Mouse (Mus musculus): Measurements from ENCODE around the gene Olfr283. TPM values are rescaled to one million over a fixed set of nuclear protein-coding genes. Genes with fewer than 3 reads are reported as not detected.
A peak's percentile ranks its signal among the peaks of the same experiment; 100 is the strongest.

The Olfr283 gene
- polyA plus RNA-seq, 1 experiment from 2014 or later, result not detected

DNA sequence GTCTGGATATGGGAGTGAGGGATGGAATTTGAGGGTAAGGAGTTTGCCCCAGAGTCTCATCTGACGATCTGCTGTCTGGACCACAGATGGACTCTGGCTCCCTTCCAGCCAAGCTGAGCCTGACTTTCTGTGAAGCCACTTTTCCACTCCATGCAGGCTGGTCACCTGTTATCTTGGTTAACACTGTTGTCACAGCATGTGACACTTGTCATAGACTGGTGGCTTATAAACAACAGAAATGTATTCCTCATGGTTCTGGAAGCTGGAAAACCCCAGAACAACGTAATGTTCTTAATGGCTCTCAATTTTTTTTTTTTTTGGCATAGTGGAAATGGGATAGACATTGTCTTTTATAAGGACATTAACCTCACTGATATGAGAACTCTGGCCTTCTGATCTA is 28.9 kb upstream of the Olfr283 start:
- Histone ChIP-seq H3K4me1 (ENCODE audit: control insufficient read depth, insufficient read depth, low read length) (no peaks in the 10 kb centered on the region), H3K36me3 (ENCODE audit: control insufficient read depth, insufficient read depth, low read length) (no peaks in the 10 kb centered on the region), H3K9ac (ENCODE audit: low read depth, low read length) (no peak overlapping the region), H3K27ac (ENCODE audit: low read length) (no peak overlapping the region), H3K4me2 (ENCODE audit: low read depth, low read length) (no peak overlapping the region), H3K9me3 (ENCODE audit: control insufficient read depth, low read length) (no peaks in the 10 kb centered on the region), H3K4me3 (ENCODE audit: low read length) (no peak overlapping the region), H3K27me3 (replicated peaks; ENCODE audit: control insufficient read depth, insufficient read depth, low read length) (no peaks in the 10 kb centered on the region)
- 82% methylated on average over 2 of the region's 2 CpGs for WGBS
- ATAC-seq, result no peak

DNA sequence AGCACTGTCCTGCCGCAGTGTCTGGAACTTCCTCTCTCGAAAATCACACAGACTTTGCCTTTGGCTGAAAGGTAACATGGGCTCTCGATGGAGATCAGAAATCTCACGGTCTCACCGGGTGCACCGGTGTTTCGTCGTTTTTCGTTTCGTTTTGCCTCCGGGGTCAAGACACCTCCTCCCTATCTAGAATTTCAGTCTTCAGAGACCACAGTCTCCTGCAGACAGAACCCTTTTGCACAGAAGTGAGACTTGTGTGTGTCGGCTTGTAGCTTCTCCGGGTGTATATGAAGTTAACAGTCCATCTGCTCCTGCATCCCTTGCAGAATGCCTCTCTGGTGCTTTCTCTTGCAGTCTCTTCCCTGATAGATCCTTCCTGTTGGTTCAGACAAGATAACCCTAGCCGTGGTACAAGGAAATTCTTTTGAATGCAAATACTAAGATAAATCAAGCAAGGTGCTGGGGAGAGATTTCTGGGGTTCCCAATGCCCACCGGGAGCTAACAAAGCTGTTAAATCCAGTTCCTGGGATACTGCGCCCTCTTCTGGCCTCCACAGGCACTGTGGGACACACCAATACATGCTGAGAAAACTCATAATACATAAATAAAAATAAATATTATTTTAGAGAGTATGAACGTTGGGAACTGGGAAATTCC is 27.8 kb upstream of the Olfr283 start:
- no peak overlapping the region for H3K4me2 ChIP-seq (ENCODE audit: low read depth, low read length)
- no peak overlapping the region for H3K4me3 ChIP-seq (ENCODE audit: low read length)
- H3K36me3 ChIP-seq (ENCODE audit: control insufficient read depth, insufficient read depth, low read length), result no peaks in the 10 kb centered on the region
- no peak overlapping the region for H3K9ac ChIP-seq (ENCODE audit: low read depth, low read length)
- H3K27me3 ChIP-seq (replicated peaks; ENCODE audit: control insufficient read depth, insufficient read depth, low read length), result no peaks in the 10 kb centered on the region
- no peaks in the 10 kb centered on the region for H3K9me3 ChIP-seq (ENCODE audit: control insufficient read depth, low read length)
- 68% methylated on average over 17 of the region's 17 CpGs for WGBS
- H3K4me1 ChIP-seq (ENCODE audit: control insufficient read depth, insufficient read depth, low read length), result no peaks in the 10 kb centered on the region
- ATAC-seq, result no peak
- no peak overlapping the region for H3K27ac ChIP-seq (ENCODE audit: low read length)

DNA sequence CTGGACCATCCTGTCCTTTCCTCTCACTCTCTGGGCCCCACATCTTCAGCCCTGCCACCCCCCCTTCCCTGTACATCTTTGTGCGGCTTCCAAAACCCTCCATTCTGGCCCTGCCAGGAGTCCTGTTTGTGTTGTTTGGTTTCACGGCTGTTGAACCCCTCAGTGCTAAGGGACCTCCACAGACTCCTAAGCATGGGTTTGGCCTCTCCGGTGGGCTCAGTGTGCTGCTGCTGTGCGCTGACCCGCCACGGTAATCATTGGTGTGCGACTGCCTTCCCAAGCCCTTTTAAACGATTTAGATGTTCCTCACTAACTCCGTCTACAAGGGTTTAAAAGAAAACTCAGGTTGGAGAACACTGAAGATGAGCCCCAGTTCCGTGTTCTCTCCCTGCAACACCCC is 21.6 kb upstream of the Olfr283 start:
- Histone ChIP-seq H3K27ac (ENCODE audit: low read length) (no peak overlapping the region), H3K4me2 (ENCODE audit: low read depth, low read length) (no peak overlapping the region), H3K36me3 (ENCODE audit: control insufficient read depth, insufficient read depth, low read length) (no peaks in the 10 kb centered on the region), H3K9me3 (ENCODE audit: control insufficient read depth, low read length) (no peaks in the 10 kb centered on the region), H3K9ac (ENCODE audit: low read depth, low read length) (no peak overlapping the region), H3K4me3 (ENCODE audit: low read length) (no peak overlapping the region), H3K4me1 (ENCODE audit: control insufficient read depth, insufficient read depth, low read length) (no peaks in the 10 kb centered on the region), H3K27me3 (replicated peaks; ENCODE audit: control insufficient read depth, insufficient read depth, low read length) (no peaks in the 10 kb centered on the region)
- ATAC-seq, result no peak
- 89% methylated on average over 10 of the region's 10 CpGs for WGBS

DNA sequence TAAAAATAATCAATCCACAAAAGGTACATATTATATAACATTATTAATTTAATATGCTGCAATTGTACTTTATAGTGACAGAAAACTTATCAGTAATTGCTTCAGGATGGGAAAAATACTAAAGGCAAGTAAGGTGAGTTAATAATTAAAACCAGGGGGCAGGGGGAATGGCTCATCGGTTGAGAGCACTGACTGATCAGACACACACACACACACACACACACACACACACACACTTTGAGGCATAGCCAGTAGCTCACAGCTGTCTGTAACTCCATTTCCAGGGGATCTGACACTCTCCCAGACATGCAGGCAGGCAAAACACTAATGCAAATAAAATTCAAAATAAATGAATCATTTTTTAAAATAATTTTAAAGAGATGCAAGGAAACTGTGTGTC is 16.4 kb upstream of the Olfr283 start:
- no peak overlapping the region for H3K27ac ChIP-seq (ENCODE audit: low read length)
- H3K9me3 ChIP-seq (ENCODE audit: control insufficient read depth, low read length), result peaks cover 5% of the 10 kb centered on the region; the same call in 1 of the 2 replicates
- no peaks in the 10 kb centered on the region for H3K27me3 ChIP-seq (replicated peaks; ENCODE audit: control insufficient read depth, insufficient read depth, low read length)
- no peak overlapping the region for H3K9ac ChIP-seq (ENCODE audit: low read depth, low read length)
- 63% methylated on average over 1 of the region's 1 CpGs for WGBS
- no peak for ATAC-seq
- no peak overlapping the region for H3K4me2 ChIP-seq (ENCODE audit: low read depth, low read length)
- H3K4me3 ChIP-seq (ENCODE audit: low read length), result no peak overlapping the region
- H3K4me1 ChIP-seq (ENCODE audit: control insufficient read depth, insufficient read depth, low read length), result no peaks in the 10 kb centered on the region
- H3K36me3 ChIP-seq (ENCODE audit: control insufficient read depth, insufficient read depth, low read length), result no peaks in the 10 kb centered on the region

DNA sequence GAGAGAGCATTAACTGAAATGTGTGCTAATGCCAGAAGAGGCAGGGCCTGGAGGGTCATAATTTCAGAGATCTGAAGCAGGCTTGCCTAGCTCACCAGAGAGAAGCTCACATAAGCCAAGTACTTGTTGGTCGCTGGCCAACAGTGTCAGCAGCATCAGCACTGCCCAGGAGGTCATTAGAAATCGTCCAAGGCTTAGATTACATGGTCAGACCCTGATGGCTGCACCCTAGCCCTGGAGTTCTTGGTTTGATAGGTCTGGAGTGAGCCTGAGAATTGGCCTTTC is 11.1 kb upstream of the Olfr283 start:
- 40% methylated on average over 2 of the region's 2 CpGs for WGBS
- H3K4me2 ChIP-seq (ENCODE audit: low read depth, low read length), result no peak overlapping the region
- H3K4me1 ChIP-seq (ENCODE audit: control insufficient read depth, insufficient read depth, low read length), result no peaks in the 10 kb centered on the region
- H3K36me3 ChIP-seq (ENCODE audit: control insufficient read depth, insufficient read depth, low read length), result no peaks in the 10 kb centered on the region
- H3K9me3 ChIP-seq (ENCODE audit: control insufficient read depth, low read length), result peaks cover 5% of the 10 kb centered on the region; the same call in 1 of the 2 replicates
- H3K4me3 ChIP-seq (ENCODE audit: low read length), result no peak overlapping the region
- no peak overlapping the region for H3K9ac ChIP-seq (ENCODE audit: low read depth, low read length)
- no peak for ATAC-seq
- H3K27me3 ChIP-seq (replicated peaks; ENCODE audit: control insufficient read depth, insufficient read depth, low read length), result no peaks in the 10 kb centered on the region
- no peak overlapping the region for H3K27ac ChIP-seq (ENCODE audit: low read length)

DNA sequence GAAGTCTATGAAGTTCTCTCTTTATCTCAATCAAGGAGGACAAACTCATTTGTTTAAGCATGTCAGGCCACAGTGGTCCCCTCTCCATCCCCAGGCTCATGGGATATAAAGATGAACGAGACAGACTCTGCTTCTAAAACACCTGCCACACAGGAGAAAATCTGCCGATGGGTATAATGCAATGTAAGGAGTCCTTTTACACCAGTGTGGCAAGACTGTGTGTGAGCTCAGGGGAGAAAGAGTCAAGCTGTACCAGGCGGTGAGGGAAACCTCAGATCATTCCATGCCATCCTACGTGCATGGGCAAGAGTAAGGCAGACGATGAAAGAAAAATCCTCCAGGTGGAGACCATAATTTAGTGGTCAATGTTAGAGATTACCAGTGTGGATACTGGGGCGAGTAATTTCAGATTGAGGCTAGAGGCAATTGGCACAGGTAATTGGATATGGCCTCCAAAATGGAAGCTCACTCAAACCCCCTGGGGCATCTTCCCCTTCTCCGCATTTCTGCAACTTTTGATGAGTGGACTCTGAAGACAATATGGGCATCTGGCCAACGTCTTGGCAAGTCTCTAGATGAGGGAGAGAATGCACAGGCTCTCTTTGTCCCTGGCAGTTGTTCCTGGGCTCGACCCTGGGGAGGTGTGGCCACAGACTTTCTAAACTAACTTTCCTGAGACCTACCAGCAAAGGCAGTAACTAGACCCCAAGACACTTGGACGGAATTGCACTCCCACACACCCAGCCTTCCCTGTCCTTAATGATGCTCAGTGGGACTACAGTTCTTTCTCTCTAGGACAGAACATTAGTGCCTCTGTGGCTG is 10.5 kb upstream of the Olfr283 start:
- Histone ChIP-seq H3K4me1 (ENCODE audit: control insufficient read depth, insufficient read depth, low read length) (no peaks in the 10 kb centered on the region), H3K36me3 (ENCODE audit: control insufficient read depth, insufficient read depth, low read length) (no peaks in the 10 kb centered on the region), H3K9ac (ENCODE audit: low read depth, low read length) (no peak overlapping the region), H3K27me3 (replicated peaks; ENCODE audit: control insufficient read depth, insufficient read depth, low read length) (no peaks in the 10 kb centered on the region), H3K9me3 (ENCODE audit: control insufficient read depth, low read length) (peaks cover 5% of the 10 kb centered on the region; the same call in 1 of the 2 replicates), H3K4me3 (ENCODE audit: low read length) (no peak overlapping the region), H3K4me2 (ENCODE audit: low read depth, low read length) (no peak overlapping the region), H3K27ac (ENCODE audit: low read length) (no peak overlapping the region)
- no peak for ATAC-seq
- 67% methylated on average over 10 of the region's 10 CpGs for WGBS

DNA sequence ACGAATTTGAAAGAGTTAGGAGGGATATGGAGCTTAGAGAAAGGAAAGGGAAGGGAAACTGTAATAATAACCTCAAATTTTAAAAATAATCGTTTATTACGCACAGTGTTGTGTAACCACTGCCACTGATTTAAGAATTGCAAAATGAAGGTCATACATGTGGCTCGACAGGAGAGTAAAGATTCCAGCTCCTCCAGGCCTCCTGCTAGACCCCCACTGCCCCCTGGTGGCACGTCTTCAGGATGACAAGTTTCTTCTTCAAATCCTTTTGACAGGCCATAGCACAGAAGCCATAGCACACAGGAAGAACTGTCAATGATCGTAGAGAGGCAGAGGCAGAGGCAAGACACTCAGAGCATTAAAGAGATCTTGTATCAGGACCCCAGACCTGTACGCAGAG is 9.1 kb upstream of the Olfr283 start:
- Histone ChIP-seq H3K9me3 (ENCODE audit: control insufficient read depth, low read length) (no peaks in the 10 kb centered on the region), H3K4me1 (ENCODE audit: control insufficient read depth, insufficient read depth, low read length) (no peaks in the 10 kb centered on the region), H3K36me3 (ENCODE audit: control insufficient read depth, insufficient read depth, low read length) (no peaks in the 10 kb centered on the region), H3K4me3 (ENCODE audit: low read length) (no peak overlapping the region), H3K27me3 (replicated peaks; ENCODE audit: control insufficient read depth, insufficient read depth, low read length) (no peaks in the 10 kb centered on the region), H3K9ac (ENCODE audit: low read depth, low read length) (no peak overlapping the region), H3K27ac (ENCODE audit: low read length) (no peak overlapping the region), H3K4me2 (ENCODE audit: low read depth, low read length) (no peak overlapping the region)
- WGBS, result 27% methylated on average over 7 of the region's 7 CpGs
- peak; percentile 38; the same call in 1 of the 2 replicates for ATAC-seq

DNA sequence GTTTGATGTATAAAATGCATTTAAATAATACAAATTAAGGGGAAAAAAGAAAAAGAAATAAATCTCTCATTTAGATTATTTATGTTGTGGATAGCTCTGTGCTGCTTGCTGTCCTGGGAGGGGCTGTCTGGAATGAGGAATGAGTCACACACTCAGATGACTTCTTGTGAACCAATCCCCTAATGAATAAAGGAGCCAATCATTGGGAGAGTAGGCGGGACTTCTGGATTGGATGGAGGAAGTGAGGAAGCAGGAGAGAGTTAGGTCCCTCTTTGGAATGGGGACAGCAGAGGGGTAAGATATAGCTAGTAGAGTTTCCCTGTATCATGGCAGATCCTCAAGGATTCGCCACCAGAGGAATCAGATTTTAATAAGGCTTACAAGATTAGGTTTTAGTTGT is 6.9 kb upstream of the Olfr283 start:
- Histone ChIP-seq H3K4me1 (ENCODE audit: control insufficient read depth, insufficient read depth, low read length) (no peaks in the 10 kb centered on the region), H3K9me3 (ENCODE audit: control insufficient read depth, low read length) (no peaks in the 10 kb centered on the region), H3K27me3 (replicated peaks; ENCODE audit: control insufficient read depth, insufficient read depth, low read length) (no peaks in the 10 kb centered on the region), H3K4me2 (ENCODE audit: low read depth, low read length) (no peak overlapping the region), H3K4me3 (ENCODE audit: low read length) (no peak overlapping the region), H3K9ac (ENCODE audit: low read depth, low read length) (no peak overlapping the region), H3K36me3 (ENCODE audit: control insufficient read depth, insufficient read depth, low read length) (no peaks in the 10 kb centered on the region), H3K27ac (ENCODE audit: low read length) (no peak overlapping the region)
- ATAC-seq, result no peak
- 72% methylated on average over 2 of the region's 2 CpGs for WGBS

DNA sequence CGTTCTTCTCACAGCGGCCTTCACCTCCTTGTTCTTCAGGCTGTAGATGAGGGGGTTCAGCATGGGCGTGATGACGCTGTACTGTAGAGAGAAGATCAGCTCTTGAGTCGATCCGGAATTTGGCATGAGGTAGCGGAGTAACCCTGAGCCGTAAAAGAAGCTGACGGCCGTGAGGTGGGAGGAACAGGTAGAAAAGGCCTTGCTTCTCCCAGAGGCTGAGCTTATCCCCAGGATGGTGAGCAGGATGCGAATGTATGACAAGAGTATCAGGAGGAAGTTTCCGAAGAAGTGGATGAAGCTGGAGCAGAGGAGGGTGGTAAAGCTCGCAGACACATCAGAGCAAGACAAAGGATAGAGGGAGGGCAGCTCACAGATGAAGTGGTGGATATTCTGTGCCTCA is 2.5 kb downstream of the Olfr283 start:
- Histone ChIP-seq H3K9me3 (ENCODE audit: control insufficient read depth, low read length) (no peaks in the 10 kb centered on the region), H3K27me3 (replicated peaks; ENCODE audit: control insufficient read depth, insufficient read depth, low read length) (no peaks in the 10 kb centered on the region), H3K36me3 (ENCODE audit: control insufficient read depth, insufficient read depth, low read length) (no peaks in the 10 kb centered on the region), H3K9ac (ENCODE audit: low read depth, low read length) (no peak overlapping the region), H3K27ac (ENCODE audit: low read length) (no peak overlapping the region), H3K4me2 (ENCODE audit: low read depth, low read length) (no peak overlapping the region), H3K4me1 (ENCODE audit: control insufficient read depth, insufficient read depth, low read length) (no peaks in the 10 kb centered on the region), H3K4me3 (ENCODE audit: low read length) (no peak overlapping the region)
- no peak for ATAC-seq
- WGBS, result 91% methylated on average over 13 of the region's 13 CpGs
